Mouse (Mus musculus) hindbrain, postnatal 0 days (tissue): ENCODE results near the gene Lsm7. TPM values are rescaled to one million over a fixed set of nuclear protein-coding genes. Genes with fewer than 3 reads are reported as not detected.

Experiments used
- ATAC-seq: fragments of 200-750 bp; cut with Nextera tagmentation; 2 replicates; pipeline ENCODE4 v1.8.0; 2017; ENCODE audit warnings: mild to moderate bottlenecking, moderate TSS enrichment, moderate library complexity
- DNase-seq: peaks from one replicate; pipeline ENCODE4 v3.0.0-alpha.2; 2015; ENCODE audit warnings: low spot score
- H3K27ac ChIP-seq: fragments of 300-500 bp; sonication (generic); 2 replicates; pipeline ENCODE4 v1.5.1; 2014; ENCODE audit warnings: mild to moderate bottlenecking
- H3K27me3 ChIP-seq: fragments of 300-500 bp; sonication (generic); 2 replicates; pipeline ENCODE4 v1.6.1; 2014; ENCODE audit warnings: low read length, mixed read lengths; ENCODE audit not compliant: insufficient read depth
- H3K36me3 ChIP-seq: fragments of 300-500 bp; sonication (generic); 2 replicates; pipeline ENCODE4 v1.6.1; 2014; ENCODE audit warnings: low read length, mixed read lengths; ENCODE audit not compliant: insufficient read depth
- H3K4me1 ChIP-seq: fragments of 300-500 bp; sonication (generic); 2 replicates; pipeline ENCODE4 v1.6.1; 2014; ENCODE audit warnings: antibody characterized with exemption, low read length, mixed read lengths; ENCODE audit not compliant: insufficient read depth
- H3K4me2 ChIP-seq: fragments of 300-500 bp; sonication (generic); 2 replicates; pipeline ENCODE4 v1.6.1; 2014; ENCODE audit warnings: low read depth, mild to moderate bottlenecking, low read length, moderate library complexity, mixed read lengths
- H3K4me3 ChIP-seq: fragments of 300-500 bp; sonication (generic); 2 replicates; pipeline ENCODE4 v1.5.1; 2014; ENCODE audit warnings: low read length
- H3K9ac ChIP-seq: fragments of 300-500 bp; sonication (generic); replicated peaks from 2 replicates; pipeline ENCODE4 v1.6.1; 2014; ENCODE audit warnings: mild to moderate bottlenecking, low read length, moderate library complexity, mixed read lengths
- H3K9me3 ChIP-seq: fragments of 300-500 bp; sonication (generic); 2 replicates; pipeline ENCODE4 v1.6.1; 2016; ENCODE audit warnings: low read length, mixed read lengths
- CTCF ChIP-seq: IDR thresholded peaks from 2 replicates; pipeline ENCODE4 v1.5.1; 2016; ENCODE audit warnings: antibody characterized with exemption, control low read depth, low read depth
- WGBS: fragments of 180-500 bp; shearing (Covaris S2); extraction: QIAGEN DNeasy Blood & Tissue Kit; methylation state at CpG from one replicate; pipeline ENCODE4 v1.1.7; 2014; 5-methylcytosine and 5-hydroxymethylcytosine counted together
- polyA plus RNA-seq: library from polyadenylated mRNA; unstranded; fragments of >200 nt; fragmentation: Nextera tagmentation; extraction: Ambion mirVana; gene quantifications from 2 replicates; pipeline ENCODE4 v1.2.1, GENCODE M21; 2015
- total RNA-seq: library from RNA; depleted of rRNA; stranded (reverse); fragments of >200 nt; gene quantifications from 2 replicates; pipeline ENCODE4 v1.2.3, GENCODE M21; 2014

The Lsm7 gene
- total and polyA plus RNA-seq, 2 experiments from 2014 or later: 189 to 279 TPM

DNA sequence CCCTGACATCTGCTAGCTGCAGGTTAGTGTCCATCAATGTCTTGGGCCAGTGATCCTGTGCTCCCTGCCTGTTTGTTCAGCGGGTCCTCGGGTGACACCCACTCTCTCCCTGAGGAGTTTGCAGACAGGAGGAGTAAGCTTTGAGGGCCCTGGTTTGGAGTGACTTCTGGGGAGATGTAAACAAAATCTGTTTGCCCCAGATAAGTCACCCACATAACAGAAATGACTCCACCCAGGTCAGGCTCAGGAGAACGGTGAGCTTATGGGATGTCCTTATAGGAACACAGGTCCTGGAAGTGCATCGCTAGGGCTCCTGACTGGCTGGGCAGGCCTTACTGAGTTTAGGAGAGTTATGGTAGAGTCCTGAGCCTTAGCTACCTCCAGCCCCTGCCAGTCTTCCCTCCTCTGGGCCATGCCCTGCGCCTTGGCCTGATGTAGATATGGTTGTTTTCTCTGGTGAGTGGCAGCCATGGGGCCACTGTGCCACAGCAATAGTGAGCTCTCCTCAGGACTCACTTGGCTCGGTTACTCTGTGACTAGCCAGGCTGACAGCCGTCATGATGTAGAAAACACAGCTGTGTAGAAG lies 3.4 kb upstream of the Lsm7 start:
- peaks cover 16% of the 10 kb centered on the region; the same call in 1 of the 2 replicates for H3K4me1 ChIP-seq
- no peak for TF ChIP-seq CTCF
- no peak overlapping the region for H3K4me2 ChIP-seq
- DNase-seq (no peak), ATAC-seq (no peak)
- H3K27ac ChIP-seq: peak overlapping the region; percentile 86; the same call in 1 of the 2 replicates
- H3K27me3 ChIP-seq: no peaks in the 10 kb centered on the region
- H3K9ac ChIP-seq: no peak overlapping the region
- 85% methylated on average over 7 of the region's 7 CpGs for WGBS
- no peaks in the 10 kb centered on the region for H3K9me3 ChIP-seq
- H3K36me3 ChIP-seq: peaks cover 16% of the 10 kb centered on the region
- H3K4me3 ChIP-seq: no peak overlapping the region

- no peaks in the 10 kb centered on the region for H3K27me3 ChIP-seq
- 60% methylated on average over 3 of the region's 3 CpGs for WGBS
- no peak overlapping the region for H3K4me3 ChIP-seq
- no peak for TF ChIP-seq CTCF
- H3K9ac ChIP-seq: peak overlapping the region; percentile 28; the same call in 1 of the 2 replicates
- peaks cover 16% of the 10 kb centered on the region; the same call in 1 of the 2 replicates for H3K4me1 ChIP-seq
- ATAC-seq (no peak), DNase-seq (no peak)
- peak overlapping the region; percentile 28; the same call in 1 of the 2 replicates for H3K4me2 ChIP-seq
- peaks cover 16% of the 10 kb centered on the region for H3K36me3 ChIP-seq
- no peaks in the 10 kb centered on the region for H3K9me3 ChIP-seq
- peak overlapping the region; percentile 86; the same call in 1 of the 2 replicates for H3K27ac ChIP-seq
These were observed 2.8 kb upstream of the Lsm7 start for GRCm38 (mm10) chr10:80857848-80858247.

GRCm38 (mm10) chr10:80857386-80857785 lies 2.4 kb upstream of the Lsm7 start:
- no peak overlapping the region for H3K4me3 ChIP-seq
- H3K4me2 ChIP-seq: peak overlapping the region; percentile 28; the same call in 1 of the 2 replicates
- H3K9me3 ChIP-seq: no peaks in the 10 kb centered on the region
- H3K36me3 ChIP-seq: peaks cover 14% of the 10 kb centered on the region
- peak overlapping the region; percentile 28; the same call in 1 of the 2 replicates for H3K9ac ChIP-seq
- H3K27me3 ChIP-seq: no peaks in the 10 kb centered on the region
- H3K4me1 ChIP-seq: peaks cover 16% of the 10 kb centered on the region; the same call in 1 of the 2 replicates
- DNase-seq (peak; percentile 46), ATAC-seq (peak; percentile 46)
- TF ChIP-seq CTCF: no peak
- peak overlapping the region; percentile 86 for H3K27ac ChIP-seq
- WGBS: 27% methylated on average over 8 of the region's 8 CpGs

DNA sequence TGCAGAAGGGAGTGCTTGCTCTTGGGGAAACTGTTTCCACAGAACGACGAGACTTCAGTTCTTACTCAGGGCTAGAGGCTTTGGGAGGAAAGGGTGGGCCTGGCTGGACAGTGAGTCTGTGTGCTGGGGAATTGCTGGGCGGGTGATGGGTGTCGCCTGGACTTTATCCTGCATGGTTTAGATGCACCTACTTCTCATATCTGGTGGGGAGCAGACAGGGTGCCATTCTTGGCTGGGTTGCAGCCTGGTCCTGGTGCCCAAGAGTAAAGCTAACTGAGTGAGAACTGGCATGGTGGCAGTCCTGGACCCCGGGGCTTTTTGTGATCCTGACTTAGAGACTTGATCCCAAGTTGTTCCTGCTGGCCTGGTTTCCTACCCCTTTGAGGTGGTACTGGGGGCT lies 1.9 kb upstream of the Lsm7 start:
- H3K27me3 ChIP-seq: no peaks in the 10 kb centered on the region
- peak overlapping the region; percentile 23 for H3K4me2 ChIP-seq
- no peak overlapping the region; the same call in 1 of the 2 replicates for H3K9ac ChIP-seq
- no peak for DNase-seq
- no peak for ATAC-seq
- TF ChIP-seq CTCF: no peak
- no peaks in the 10 kb centered on the region for H3K9me3 ChIP-seq
- H3K27ac ChIP-seq: peak overlapping the region; percentile 86
- 75% methylated on average over 5 of the region's 5 CpGs for WGBS
- no peak overlapping the region for H3K4me3 ChIP-seq
- H3K4me1 ChIP-seq: peaks cover 16% of the 10 kb centered on the region; the same call in 1 of the 2 replicates
- H3K36me3 ChIP-seq: peaks cover 14% of the 10 kb centered on the region

DNA sequence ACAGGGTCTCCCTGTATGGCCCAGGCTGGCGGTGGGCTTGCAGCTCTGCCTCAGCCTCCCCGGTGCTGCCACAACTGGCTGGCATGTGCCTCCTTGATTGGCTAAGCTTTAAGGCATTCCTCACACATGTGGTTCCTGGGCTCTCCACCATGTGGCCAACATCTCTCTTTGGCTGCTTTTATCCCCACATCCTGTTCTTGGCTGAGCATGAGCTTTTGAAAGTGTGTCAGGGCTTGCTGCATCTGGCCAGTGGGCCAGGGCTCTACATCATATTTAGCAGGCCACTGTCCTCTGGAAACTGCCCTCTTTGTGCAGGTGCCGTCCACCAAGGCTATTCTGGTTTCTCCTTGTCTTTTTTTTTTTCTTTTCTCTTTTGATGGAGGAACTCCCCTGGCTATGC lies 1.3 kb upstream of the Lsm7 start:
- peak overlapping the region; percentile 99 for H3K4me2 ChIP-seq
- H3K36me3 ChIP-seq: peaks cover 14% of the 10 kb centered on the region
- peak overlapping the region; percentile 86; the same call in 1 of the 2 replicates for H3K27ac ChIP-seq
- H3K9ac ChIP-seq: no peak overlapping the region
- no peaks in the 10 kb centered on the region for H3K27me3 ChIP-seq
- H3K4me3 ChIP-seq: peak overlapping the region; percentile 70
- peak; percentile 47 for TF ChIP-seq CTCF
- no peaks in the 10 kb centered on the region for H3K9me3 ChIP-seq
- DNase-seq (peak; percentile 53), ATAC-seq (peak; percentile 57)
- 52% methylated on average over 3 of the region's 3 CpGs for WGBS
- H3K4me1 ChIP-seq: peaks cover 16% of the 10 kb centered on the region; the same call in 1 of the 2 replicates

DNA sequence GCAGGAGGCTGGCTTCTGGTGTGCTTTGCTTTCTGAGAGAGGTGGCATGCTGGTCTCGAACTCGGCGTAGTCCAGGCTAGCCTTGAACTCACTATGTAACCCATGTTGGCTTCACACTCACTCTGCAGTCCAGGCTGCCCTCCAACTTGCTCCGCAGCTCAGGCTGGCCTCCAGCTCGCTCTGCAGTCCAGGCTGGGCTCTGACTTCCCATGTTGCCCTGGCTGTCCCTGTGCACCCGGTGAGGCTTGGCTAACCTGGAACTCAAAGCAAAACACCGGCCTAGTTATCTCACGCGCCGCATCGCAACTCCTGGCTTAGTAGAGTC lies 702 bp upstream of the Lsm7 start:
- H3K27me3 ChIP-seq: no peaks in the 10 kb centered on the region
- H3K27ac ChIP-seq: peak overlapping the region; percentile 86; the same call in 1 of the 2 replicates

DNA sequence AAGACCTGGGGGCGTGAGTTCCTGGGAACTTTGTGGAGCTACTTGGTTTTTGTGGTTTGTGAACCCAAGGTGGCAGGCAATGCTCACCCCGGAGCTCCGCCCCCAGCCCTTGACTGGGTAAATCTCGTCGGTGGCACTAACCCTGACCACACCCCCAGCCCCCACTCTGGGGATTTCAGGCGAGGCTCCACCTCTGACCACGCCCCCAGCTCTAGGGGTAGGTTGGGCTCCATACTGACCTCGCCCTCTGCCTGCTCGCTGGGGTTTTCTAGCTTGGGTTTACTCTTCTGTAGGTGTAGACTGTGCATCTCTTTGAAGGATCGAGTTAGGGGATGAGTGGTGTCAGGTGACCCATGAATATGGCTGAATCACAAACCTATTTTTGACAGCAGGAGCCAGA lies 6.4 kb downstream of the Lsm7 start:
- 15% methylated on average over 10 of the region's 10 CpGs for WGBS
- DNase-seq: no peak
- no peak for TF ChIP-seq CTCF

More for the DNA sequence above, 702 bp upstream of the Lsm7 start:
- DNase-seq (no peak), ATAC-seq (no peak)
- WGBS: 20% methylated on average over 11 of the region's 11 CpGs
- Histone ChIP-seq H3K4me1 (peaks cover 16% of the 10 kb centered on the region; the same call in 1 of the 2 replicates), H3K4me3 (peak overlapping the region; percentile 70), H3K36me3 (peaks cover 15% of the 10 kb centered on the region), H3K9ac (peak overlapping the region; percentile 84), H3K9me3 (no peaks in the 10 kb centered on the region), H3K4me2 (peak overlapping the region; percentile 99)
- no peak for TF ChIP-seq CTCF

More for the DNA sequence above, 6.4 kb downstream of the Lsm7 start:
- no peak for ATAC-seq
- no peak overlapping the region for H3K4me3 ChIP-seq
- no peak overlapping the region for H3K4me2 ChIP-seq
- no peaks in the 10 kb centered on the region for H3K9me3 ChIP-seq
- H3K36me3 ChIP-seq: peaks cover 15% of the 10 kb centered on the region
- no peaks in the 10 kb centered on the region; the same call in 1 of the 2 replicates for H3K4me1 ChIP-seq
- H3K27ac ChIP-seq: no peak overlapping the region
- H3K27me3 ChIP-seq: no peaks in the 10 kb centered on the region
- no peak overlapping the region for H3K9ac ChIP-seq
